Mouse (Mus musculus) neural tube, embryonic 14.5 days (tissue): ENCODE results near the gene Sptssb. TPM values are rescaled to one million over a fixed set of nuclear protein-coding genes. Genes with fewer than 3 reads are reported as not detected.

Source experiments
- ATAC-seq: fragments of 200-750 bp; cut with Nextera tagmentation; 2 replicates; pipeline ENCODE4 v1.8.0; 2017; ENCODE audit warnings: low read depth, mild to moderate bottlenecking, moderate TSS enrichment, moderate library complexity
- H3K27ac ChIP-seq: fragments of 300-500 bp; sonication (generic); 2 replicates; pipeline ENCODE4 v1.5.1; 2014; ENCODE audit warnings: low read depth, mild to moderate bottlenecking, control low read depth, low read length, moderate library complexity, mixed read lengths
- H3K27me3 ChIP-seq: fragments of 300-500 bp; sonication (generic); 2 replicates; pipeline ENCODE4 v1.6.1; 2014; ENCODE audit warnings: low read length; ENCODE audit not compliant: control insufficient read depth, insufficient read depth
- H3K36me3 ChIP-seq: fragments of 300-500 bp; sonication (generic); 2 replicates; pipeline ENCODE4 v1.6.1; 2014; ENCODE audit warnings: low read length, mixed read lengths; ENCODE audit not compliant: control insufficient read depth, insufficient read depth
- H3K4me1 ChIP-seq: fragments of 300-500 bp; sonication (generic); 2 replicates; pipeline ENCODE4 v1.6.1; 2014; ENCODE audit warnings: low read length; ENCODE audit not compliant: control insufficient read depth, insufficient read depth
- H3K4me2 ChIP-seq: fragments of 300-500 bp; sonication (generic); 2 replicates; pipeline ENCODE4 v1.6.1; 2014; ENCODE audit warnings: mild to moderate bottlenecking, low read depth, low read length, control low read depth
- H3K4me3 ChIP-seq: fragments of 300-500 bp; sonication (generic); 2 replicates; pipeline ENCODE4 v1.5.1; 2014; ENCODE audit warnings: low read depth, low read length, control low read depth, mixed read lengths
- H3K9ac ChIP-seq: fragments of 300-500 bp; sonication (generic); replicated peaks from 2 replicates; pipeline ENCODE4 v1.6.1; 2014; ENCODE audit warnings: low read depth, mild to moderate bottlenecking, control low read depth, low read length, mixed read lengths
- H3K9me3 ChIP-seq: fragments of 300-500 bp; sonication (generic); 2 replicates; pipeline ENCODE4 v1.6.1; 2016; ENCODE audit warnings: low read length; ENCODE audit not compliant: control insufficient read depth
- WGBS: fragments of 180-500 bp; shearing (Covaris S2); extraction: QIAGEN DNeasy Blood & Tissue Kit; methylation state at CpG from one replicate; pipeline ENCODE4 v1.1.7; 2014; 5-methylcytosine and 5-hydroxymethylcytosine counted together
- polyA plus RNA-seq: library from polyadenylated mRNA; unstranded; fragments of >200 nt; fragmentation: Nextera tagmentation; extraction: Ambion mirVana; gene quantifications from 2 replicates; pipeline ENCODE4 v1.2.1, GENCODE M21; 2014

The Sptssb gene
- polyA plus RNA-seq: 0.63 and 1.4 TPM in 2 replicates

- no peaks in the 10 kb centered on the region for H3K9me3 ChIP-seq
- peak; percentile 62 for ATAC-seq
- H3K4me3 ChIP-seq: peak within 1 kb of the TSS; percentile 53
- H3K27me3 ChIP-seq: no peaks in the 10 kb centered on the region
- peak within 1 kb of the TSS; percentile 54; the same call in 1 of the 2 replicates for H3K9ac ChIP-seq
- H3K36me3 ChIP-seq: no peaks in the 10 kb centered on the region
- no peak within 1 kb of the TSS for H3K27ac ChIP-seq
- H3K4me2 ChIP-seq: peak within 1 kb of the TSS; percentile 99
- H3K4me1 ChIP-seq: no peaks in the 10 kb centered on the region; the same call in 1 of the 2 replicates
- WGBS: 2% methylated on average over 24 of the region's 24 CpGs
These were observed at the start of gene Sptssb for GRCm38 (mm10) chr3:69859858-69860588. Gene Sptssb (minus strand): TSS chr3:69859940.

GRCm38 (mm10) chr3:69908074-69908473, 48.3 kb upstream of the Sptssb start:
- Histone ChIP-seq H3K36me3 (no peaks in the 10 kb centered on the region), H3K27me3 (no peaks in the 10 kb centered on the region), H3K4me1 (no peaks in the 10 kb centered on the region), H3K4me2 (no peak overlapping the region), H3K27ac (no peak overlapping the region), H3K4me3 (no peak overlapping the region), H3K9ac (no peak overlapping the region), H3K9me3 (no peaks in the 10 kb centered on the region)
- peak; percentile 54 for ATAC-seq
- WGBS: 54% methylated on average over 4 of the region's 4 CpGs

GRCm38 (mm10) chr3:69907564-69907963, 47.8 kb upstream of the Sptssb start:
- Histone ChIP-seq H3K4me2 (no peak overlapping the region), H3K36me3 (no peaks in the 10 kb centered on the region), H3K9me3 (no peaks in the 10 kb centered on the region), H3K27ac (no peak overlapping the region), H3K9ac (no peak overlapping the region), H3K27me3 (no peaks in the 10 kb centered on the region), H3K4me3 (no peak overlapping the region), H3K4me1 (no peaks in the 10 kb centered on the region)
- 52% methylated on average over 6 of the region's 6 CpGs for WGBS
- peak; percentile 65; the same call in 1 of the 2 replicates for ATAC-seq

GRCm38 (mm10) chr3:69902787-69903477, 43.2 kb upstream of the Sptssb start:
- Histone ChIP-seq H3K4me3 (no peak overlapping the region), H3K9ac (no peak overlapping the region), H3K4me1 (no peaks in the 10 kb centered on the region), H3K4me2 (no peak overlapping the region), H3K36me3 (no peaks in the 10 kb centered on the region), H3K27ac (no peak overlapping the region), H3K9me3 (no peaks in the 10 kb centered on the region), H3K27me3 (no peaks in the 10 kb centered on the region)
- ATAC-seq: no peak
- WGBS: 82% methylated on average over 9 of the region's 9 CpGs

GRCm38 (mm10) chr3:69902382-69902781, 42.6 kb upstream of the Sptssb start:
- no peaks in the 10 kb centered on the region for H3K36me3 ChIP-seq
- no peaks in the 10 kb centered on the region for H3K4me1 ChIP-seq
- H3K9ac ChIP-seq: no peak overlapping the region
- H3K27me3 ChIP-seq: no peaks in the 10 kb centered on the region
- H3K9me3 ChIP-seq: no peaks in the 10 kb centered on the region
- no peak overlapping the region for H3K4me2 ChIP-seq
- 74% methylated on average over 2 of the region's 2 CpGs for WGBS
- H3K27ac ChIP-seq: no peak overlapping the region
- no peak for ATAC-seq
- H3K4me3 ChIP-seq: no peak overlapping the region

GRCm38 (mm10) chr3:69901874-69902381, 42.2 kb upstream of the Sptssb start:
- Histone ChIP-seq H3K4me1 (no peaks in the 10 kb centered on the region), H3K27ac (no peak overlapping the region), H3K9me3 (no peaks in the 10 kb centered on the region), H3K27me3 (no peaks in the 10 kb centered on the region), H3K4me2 (no peak overlapping the region), H3K36me3 (no peaks in the 10 kb centered on the region), H3K4me3 (no peak overlapping the region), H3K9ac (no peak overlapping the region)
- ATAC-seq: no peak

GRCm38 (mm10) chr3:69900335-69900734, 40.6 kb upstream of the Sptssb start:
- Histone ChIP-seq H3K27me3 (no peaks in the 10 kb centered on the region), H3K4me2 (no peak overlapping the region), H3K27ac (no peak overlapping the region), H3K36me3 (no peaks in the 10 kb centered on the region), H3K9me3 (no peaks in the 10 kb centered on the region), H3K4me3 (no peak overlapping the region), H3K9ac (no peak overlapping the region), H3K4me1 (no peaks in the 10 kb centered on the region)
- 85% methylated on average over 5 of the region's 5 CpGs for WGBS
- ATAC-seq: no peak

- 81% methylated on average over 7 of the region's 8 CpGs for WGBS
- no peaks in the 10 kb centered on the region for H3K27me3 ChIP-seq
These were observed 38.3 kb upstream of the Sptssb start for GRCm38 (mm10) chr3:69897917-69898594.

More at GRCm38 (mm10) chr3:69897917-69898594, 38.3 kb upstream of the Sptssb start:
- no peak overlapping the region for H3K4me3 ChIP-seq
- H3K4me2 ChIP-seq: no peak overlapping the region
- H3K4me1 ChIP-seq: no peaks in the 10 kb centered on the region
- H3K9me3 ChIP-seq: no peaks in the 10 kb centered on the region
- H3K27ac ChIP-seq: no peak overlapping the region
- peak; percentile 28; the same call in 1 of the 2 replicates for ATAC-seq
- H3K9ac ChIP-seq: no peak overlapping the region
- H3K36me3 ChIP-seq: no peaks in the 10 kb centered on the region
